Mouse (Mus musculus) G1E (cell line): ENCODE results near the gene Myh14.

ENCODE experiments used
- CTCF ChIP-seq: IDR thresholded peaks from 2 replicates; pipeline ENCODE4 v1.5.1; 2012; ENCODE audit warnings: low read depth, low read length, inconsistent platforms, mixed read lengths
- GATA1 ChIP-seq: IDR thresholded peaks from 2 replicates; pipeline ENCODE4 v1.6.1; 2012; ENCODE audit warnings: borderline replicate concordance, low read length, inconsistent platforms, mixed read lengths
- TAL1 ChIP-seq: conservative IDR thresholded peaks from 2 replicates; pipeline ENCODE4 v1.6.1; 2012; ENCODE audit warnings: low read depth, low read length, inconsistent platforms, mixed read lengths

DNA sequence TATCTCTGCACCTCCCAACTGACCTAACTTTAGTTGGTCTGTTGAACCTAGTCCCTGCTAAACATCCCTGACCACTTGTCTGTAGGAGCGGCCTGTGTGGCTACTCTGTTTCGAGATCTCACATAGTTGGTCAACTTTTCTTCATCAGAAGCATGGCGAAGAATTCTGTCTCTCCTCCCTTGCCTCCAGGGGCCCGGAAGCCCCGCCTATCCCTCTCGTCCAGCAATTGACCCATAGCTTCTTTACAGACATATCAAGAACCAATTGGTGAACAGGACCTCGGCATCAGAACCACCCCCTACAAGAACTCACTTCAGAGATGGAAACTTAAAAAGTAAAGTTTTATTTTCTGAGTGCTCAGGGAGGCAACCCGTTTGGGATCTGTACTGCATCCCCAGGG, 32.3 kb upstream of the Myh14 start:
- TF ChIP-seq CTCF (no peak), GATA1 (no peak), TAL1 (no peak)
